ENCODE assay signal across 10 mouse cellular contexts in the genomic region with DNA sequence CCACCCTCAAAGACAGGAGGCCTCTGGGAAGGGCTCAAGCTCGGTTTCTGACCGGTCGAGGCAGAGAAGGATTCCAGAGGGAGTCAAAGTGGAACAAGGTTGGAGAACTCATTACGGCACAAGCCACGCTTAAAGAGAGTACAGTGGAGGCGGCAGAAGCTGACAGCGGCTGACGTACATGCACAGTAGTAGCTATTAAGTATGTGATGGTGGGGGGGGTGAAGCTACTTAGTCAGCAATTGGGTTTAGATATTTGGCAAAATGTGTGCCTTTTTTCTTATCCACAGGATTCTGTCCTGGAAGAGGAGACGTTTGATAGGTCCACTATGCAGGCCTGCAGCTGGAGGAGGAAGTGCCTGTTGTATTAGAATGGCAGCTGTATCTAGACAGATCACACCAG. TPM values are rescaled to one million over a fixed set of nuclear protein-coding genes. Genes with fewer than 3 reads are reported as not detected.
DNase-seq lines count a peak whose midpoint lies in the region; ATAC-seq and TF ChIP-seq lines count a peak whose summit lies in the region.
"Had no signal": no experiment of that assay in that cellular context is flagged by ENCODE, and none has a peak within 500 bp of the region (broad histone marks: within the 10 kb centered on the region; RNA-seq: fewer than 3 reads in every experiment).

No protein-coding gene starts in this region.

- no peak overlapping the region for H3K4me2 ChIP-seq in heart, embryonic 11.5 days
- no peak overlapping the region for H3K4me2 ChIP-seq in midbrain, embryonic 12.5 days (replicated peaks)

- ATAC-seq in heart, embryonic 11.5 days (replicated peaks; ENCODE audit: insufficient number of reproducible peaks, low FRiP score, low TSS enrichment), result no peak
- no peak for ATAC-seq in midbrain, embryonic 12.5 days (ENCODE audit: low FRiP score, low read depth)

- H3K9ac ChIP-seq in heart, embryonic 11.5 days (ENCODE audit: low read depth, low read length), result no peak overlapping the region
- H3K9ac ChIP-seq in midbrain, embryonic 12.5 days (replicated peaks), result no peak overlapping the region; the same call in 1 of the 2 replicates

- no peaks in the 10 kb centered on the region for H3K36me3 ChIP-seq in heart, embryonic 11.5 days (ENCODE audit: control insufficient read depth, insufficient read depth, low read length)
- H3K36me3 ChIP-seq in thymus, adult 2 months (ENCODE audit: control insufficient read depth, insufficient read depth, low read length), result no peaks in the 10 kb centered on the region
- no peaks in the 10 kb centered on the region for H3K36me3 ChIP-seq in midbrain, embryonic 12.5 days

- DNase-seq in heart, adult 9 months (ENCODE audit: low spot score in 2 of 2), result no peak
- DNase-seq in thymus, adult 2 months, result no peak
- DNase-seq in thymus, postnatal 36 days, result no peak
- DNase-seq in kidney, adult 9 months, result no peak
- DNase-seq in urinary bladder, postnatal 36 days (ENCODE audit: low spot score in 2 of 2), result no peak
- no peak for DNase-seq in ovary, postnatal 14 days (ENCODE audit: low spot score)
- DNase-seq: kidney, adult 8-10 months; spleen, adult 18-20 months had no signal

- no peak for TF ChIP-seq POLR2A in thymus, adult 2 months (IDR thresholded peaks at IDR 0.05; ENCODE audit: control insufficient read depth, extremely low read depth, insufficient read depth, low read length, poor library complexity)

- 71% methylated on average over 9 of the region's 9 CpGs for WGBS in heart, embryonic 11.5 days (ENCODE audit: insufficient replicate concordance)
- WGBS in thymus, adult 2 months, result 92% methylated on average over 9 of the region's 9 CpGs
- 57% methylated on average over 9 of the region's 9 CpGs for WGBS in midbrain, embryonic 12.5 days

- no peaks in the 10 kb centered on the region for H3K9me3 ChIP-seq in heart, embryonic 11.5 days (replicated peaks; ENCODE audit: control insufficient read depth, low read length)
- no peaks in the 10 kb centered on the region for H3K9me3 ChIP-seq in midbrain, embryonic 12.5 days

- H3K27ac ChIP-seq in heart, embryonic 11.5 days (ENCODE audit: low read depth, low read length), result 0 out of 2 replicates have a peak overlapping the region, but pooled peaks have one; percentile 29
- H3K27ac ChIP-seq in thymus, adult 2 months (ENCODE audit: control insufficient read depth, insufficient read depth, low read length), result peak overlapping the region; percentile 24; the same call in 1 of the 2 replicates
- H3K27ac ChIP-seq in midbrain, embryonic 12.5 days (replicated peaks), result peak overlapping the region; percentile 90

- no peaks in the 10 kb centered on the region for H3K27me3 ChIP-seq in heart, embryonic 11.5 days (ENCODE audit: control insufficient read depth, insufficient read depth, low read length)
- no peaks in the 10 kb centered on the region for H3K27me3 ChIP-seq in thymus, adult 2 months (ENCODE audit: control insufficient read depth, insufficient read depth, low read length)
- H3K27me3 ChIP-seq in midbrain, embryonic 12.5 days, result no peaks in the 10 kb centered on the region

- peaks cover 28% of the 10 kb centered on the region for H3K4me1 ChIP-seq in heart, embryonic 11.5 days (ENCODE audit: control insufficient read depth, insufficient read depth, low read length)
- peaks cover 41% of the 10 kb centered on the region for H3K4me1 ChIP-seq in thymus, adult 2 months (replicated peaks; ENCODE audit: control insufficient read depth, insufficient read depth, low read length)
- H3K4me1 ChIP-seq in midbrain, embryonic 12.5 days, result peaks cover 25% of the 10 kb centered on the region

- no peak overlapping the region for H3K4me3 ChIP-seq in heart, embryonic 11.5 days (ENCODE audit: low read depth, low read length)
- no peak overlapping the region for H3K4me3 ChIP-seq in thymus, adult 2 months (ENCODE audit: control insufficient read depth, insufficient read depth, low read length)
- H3K4me3 ChIP-seq in midbrain, embryonic 12.5 days, result no peak overlapping the region

- no peak for TF ChIP-seq CTCF in thymus, adult 2 months (IDR thresholded peaks at IDR 0.05; ENCODE audit: borderline replicate concordance, control insufficient read depth, extremely low read depth, insufficient read depth, low read length, poor library complexity)

RNA-seq across cellular contexts. Expression of gene Ina, which starts 42.8 kb away (rescaled TPM):
- polyA plus RNA-seq in heart, embryonic 11.5 days (2014; fragmentation: Nextera tagmentation; extraction: Ambion mirVana), result 0.43 and 0.73 TPM in 2 replicates
- 0.24 and 0.30 TPM in 2 replicates for polyA plus RNA-seq in thymus, adult 2 months (2012; rRNA removed)
- polyA plus RNA-seq in midbrain, embryonic 12.5 days (2016; fragmentation: Nextera tagmentation; extraction: Ambion mirVana), result 368 and 390 TPM in 2 replicates

RNA-seq across cellular contexts. Expression of gene Nt5c2, which starts 43.2 kb away (rescaled TPM):
- polyA plus RNA-seq in heart, embryonic 11.5 days (2014; fragmentation: Nextera tagmentation; extraction: Ambion mirVana), result 80.7 and 82.3 TPM in 2 replicates
- 32.8 and 32.9 TPM in 2 replicates for polyA plus RNA-seq in thymus, adult 2 months (2012; rRNA removed)
- 79.8 and 84.8 TPM in 2 replicates for polyA plus RNA-seq in midbrain, embryonic 12.5 days (2016; fragmentation: Nextera tagmentation; extraction: Ambion mirVana)

Comparison
In these comparisons a context has a peak if more than half of its experiments do, and no peak if none do; other contexts are left out.
1. H3K27ac ChIP-seq: peak in every context shown above with its lines; median percentile 90 in midbrain, embryonic 12.5 days; 29 in heart, embryonic 11.5 days; 24 in thymus, adult 2 months.
2. RNA of gene Ina, which starts 42.8 kb away (polyA plus RNA-seq): 368 to 390 TPM in midbrain, embryonic 12.5 days; 0.43 to 0.73 TPM in heart, embryonic 11.5 days and 0.24 to 0.30 TPM in thymus, adult 2 months; every median in the first group is over 100 times any median in the second.